Mouse (Mus musculus) heart, embryonic 10.5 days (tissue): Measurements from ENCODE around the gene Lrrfip1. TPM values are rescaled to one million over a fixed set of nuclear protein-coding genes. Genes with fewer than 3 reads are reported as not detected.

ENCODE experiments used
- DNase-seq: peaks from one replicate; pipeline ENCODE4 v3.0.0-alpha.2; 2017; ENCODE audit warnings: low spot score
- H3K27ac ChIP-seq: fragments of 300-500 bp; sonication (generic); 2 replicates; pipeline ENCODE4 v1.5.1; 2016; ENCODE audit warnings: mild to moderate bottlenecking
- H3K27me3 ChIP-seq: fragments of 300-500 bp; sonication (generic); 2 replicates; pipeline ENCODE4 v1.6.1; 2016; ENCODE audit warnings: mild to moderate bottlenecking; ENCODE audit not compliant: poor library complexity, insufficient read depth, severe bottlenecking
- H3K36me3 ChIP-seq: fragments of 300-500 bp; sonication (generic); 2 replicates; pipeline ENCODE4 v1.6.1; 2016; ENCODE audit warnings: mild to moderate bottlenecking, moderate library complexity
- H3K4me1 ChIP-seq: fragments of 300-500 bp; sonication (generic); 2 replicates; pipeline ENCODE4 v1.6.1; 2016; ENCODE audit warnings: mild to moderate bottlenecking
- H3K4me3 ChIP-seq: fragments of 300-500 bp; sonication (generic); 2 replicates; pipeline ENCODE4 v1.5.1; 2016; ENCODE audit warnings: mild to moderate bottlenecking, moderate library complexity
- H3K9me3 ChIP-seq: fragments of 300-500 bp; sonication (generic); 2 replicates; pipeline ENCODE4 v1.6.1; 2016; ENCODE audit warnings: mild to moderate bottlenecking, moderate library complexity
- WGBS: fragments of 180-500 bp; shearing (Covaris S2); methylation state at CpG from one replicate; pipeline ENCODE4 v1.1.7; 2016; 5-methylcytosine and 5-hydroxymethylcytosine counted together
- polyA plus RNA-seq: library from polyadenylated mRNA; unstranded; fragments of >200 nt; fragmentation: Nextera tagmentation; extraction: Ambion mirVana; gene quantifications from 2 replicates; pipeline ENCODE4 v1.2.1, GENCODE M21; 2016

Lrrfip1 gene
- polyA plus RNA-seq, 1 experiment from 2014 or later: 91.6 TPM

DNA sequence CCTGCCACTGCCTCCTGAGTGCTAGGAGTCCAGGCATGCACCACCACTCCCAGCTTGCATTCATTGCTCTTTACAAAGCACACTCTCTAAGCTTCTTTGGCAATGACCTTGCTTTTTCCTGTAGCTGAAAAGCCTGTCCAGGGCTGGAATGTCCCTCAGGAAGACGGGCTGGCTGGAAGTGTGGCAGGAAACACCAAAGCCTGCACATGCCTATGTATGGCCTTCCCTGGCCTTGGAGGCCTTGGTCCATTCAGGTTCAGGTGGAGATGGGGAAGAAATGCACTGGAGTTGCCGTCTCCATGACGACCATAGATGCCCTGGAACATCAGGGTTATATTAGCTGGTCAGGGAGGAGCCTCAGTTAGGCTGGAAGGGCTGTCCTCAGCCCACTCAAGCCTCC, 15.3 kb downstream of the Lrrfip1 start:
- Histone ChIP-seq H3K27ac (peak overlapping the region; percentile 84), H3K9me3 (no peaks in the 10 kb centered on the region), H3K36me3 (peaks cover 2% of the 10 kb centered on the region; the same call in 1 of the 2 replicates), H3K4me3 (no peak overlapping the region), H3K4me1 (peaks cover 90% of the 10 kb centered on the region), H3K27me3 (no peaks in the 10 kb centered on the region)
- 58% methylated on average over 3 of the region's 3 CpGs for WGBS
- DNase-seq: no peak

DNA sequence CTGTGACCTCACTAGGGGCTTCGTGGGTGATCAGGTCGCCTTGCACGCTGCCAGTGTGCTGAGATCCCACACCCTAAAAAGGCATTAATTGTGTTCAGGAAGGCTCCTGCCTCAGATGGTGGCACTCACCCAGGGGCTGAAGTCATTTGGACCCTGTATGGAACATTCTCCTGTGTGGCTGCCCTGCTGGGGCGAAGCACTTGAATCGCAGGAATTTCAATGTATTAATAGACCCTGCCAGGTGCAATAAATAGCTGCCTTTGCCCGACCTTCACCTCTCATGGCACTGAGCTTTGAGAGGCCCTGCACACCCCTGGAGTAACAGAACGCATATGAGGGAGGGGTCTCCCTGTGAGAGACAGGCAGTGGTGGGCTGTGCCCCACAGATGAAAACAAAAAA, 17.0 kb downstream of the Lrrfip1 start:
- WGBS: 57% methylated on average over 7 of the region's 7 CpGs
- peak; percentile 86 for DNase-seq
- H3K4me3 ChIP-seq: peak overlapping the region; percentile 3; the same call in 1 of the 2 replicates
- H3K36me3 ChIP-seq: peaks cover 15% of the 10 kb centered on the region
- no peaks in the 10 kb centered on the region for H3K27me3 ChIP-seq
- H3K4me1 ChIP-seq: peaks cover 76% of the 10 kb centered on the region
- H3K9me3 ChIP-seq: no peaks in the 10 kb centered on the region
- peak overlapping the region; percentile 84 for H3K27ac ChIP-seq

DNA sequence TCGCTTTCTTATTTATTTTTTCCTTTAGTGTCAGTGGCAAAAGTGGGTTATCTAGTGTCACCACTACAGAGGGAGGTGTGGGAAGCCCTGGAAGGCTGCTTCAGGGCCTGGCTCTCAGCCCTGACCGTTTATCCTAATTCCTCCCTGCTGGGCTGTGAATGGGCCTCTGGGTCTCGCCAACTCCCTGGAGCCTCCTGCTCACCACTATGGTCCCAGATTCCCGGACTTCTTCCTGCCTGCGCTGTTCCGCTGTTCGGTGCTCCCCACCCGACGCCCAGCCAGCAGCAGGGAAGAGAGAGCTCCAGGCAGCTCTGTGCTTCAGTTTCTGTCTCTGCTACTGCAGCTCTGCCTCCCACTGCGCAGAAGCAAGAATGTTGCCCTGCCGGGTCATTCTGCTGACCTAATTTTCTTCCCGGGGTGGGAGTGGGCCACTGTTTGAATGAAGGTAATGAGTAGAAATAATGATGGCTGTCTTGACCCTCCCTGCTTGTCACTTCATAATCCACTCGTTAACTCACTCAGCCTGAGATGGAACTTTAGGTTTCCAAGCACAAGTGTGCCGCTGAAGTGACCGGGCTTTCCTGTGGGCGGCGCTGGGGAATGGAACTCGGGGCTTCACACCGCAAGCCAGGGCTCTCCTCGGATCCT, 18.7 kb downstream of the Lrrfip1 start:
- peaks cover 23% of the 10 kb centered on the region for H3K36me3 ChIP-seq
- H3K4me3 ChIP-seq: peak overlapping the region; percentile 31
- no peaks in the 10 kb centered on the region for H3K9me3 ChIP-seq
- peak overlapping the region; percentile 84 for H3K27ac ChIP-seq
- H3K4me1 ChIP-seq: peaks cover 65% of the 10 kb centered on the region
- peak; percentile 84 for DNase-seq
- 5% methylated on average over 20 of the region's 20 CpGs for WGBS
- H3K27me3 ChIP-seq: no peaks in the 10 kb centered on the region

DNA sequence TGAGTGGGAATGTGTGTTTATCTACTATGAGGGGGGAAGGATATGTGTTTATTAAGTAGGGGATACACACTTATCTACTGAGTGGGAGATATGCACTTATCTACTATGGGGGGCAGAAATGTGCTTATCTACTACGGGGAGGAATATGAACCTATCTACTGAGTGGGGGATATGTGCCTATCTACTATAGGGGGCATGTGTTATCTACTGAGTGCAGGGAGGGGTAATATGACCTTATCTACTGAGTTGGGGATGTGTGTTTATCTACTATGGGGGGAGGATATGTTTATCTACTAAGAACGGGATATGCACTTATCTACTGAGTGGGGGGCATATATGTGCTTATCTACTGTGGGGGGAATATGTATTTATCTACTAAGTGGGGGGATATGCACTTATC, 20.8 kb downstream of the Lrrfip1 start:
- Histone ChIP-seq H3K4me1 (peaks cover 65% of the 10 kb centered on the region), H3K9me3 (no peaks in the 10 kb centered on the region), H3K27ac (peak overlapping the region; percentile 39; the same call in 1 of the 2 replicates), H3K36me3 (peaks cover 23% of the 10 kb centered on the region), H3K27me3 (no peaks in the 10 kb centered on the region), H3K4me3 (no peak overlapping the region)
- no peak for DNase-seq
- WGBS: 58% methylated on average over 2 of the region's 2 CpGs

DNA sequence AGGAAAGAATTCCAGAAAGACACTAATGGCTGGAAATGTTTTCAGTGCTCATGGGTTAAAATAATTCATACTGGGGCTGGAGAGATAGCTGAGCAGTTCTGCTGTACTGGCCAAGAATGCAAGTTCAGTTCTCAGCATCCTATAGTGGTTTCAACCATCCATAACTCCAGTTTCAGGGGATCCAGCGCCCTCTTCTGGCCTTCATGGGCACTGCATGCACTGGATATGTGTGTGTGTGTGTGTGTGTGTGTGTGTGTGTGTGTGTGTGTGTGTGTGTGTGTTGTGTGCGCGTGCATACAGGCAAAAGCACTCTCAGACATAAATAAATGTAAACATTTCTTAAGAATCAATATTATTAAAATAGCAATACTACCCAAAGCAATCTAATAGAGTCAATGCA, 22.8 kb downstream of the Lrrfip1 start:
- no peaks in the 10 kb centered on the region for H3K9me3 ChIP-seq
- H3K27ac ChIP-seq: no peak overlapping the region
- 64% methylated on average over 3 of the region's 3 CpGs for WGBS
- DNase-seq: no peak
- H3K4me1 ChIP-seq: peaks cover 59% of the 10 kb centered on the region
- no peaks in the 10 kb centered on the region for H3K27me3 ChIP-seq
- H3K36me3 ChIP-seq: peaks cover 36% of the 10 kb centered on the region
- no peak overlapping the region for H3K4me3 ChIP-seq

DNA sequence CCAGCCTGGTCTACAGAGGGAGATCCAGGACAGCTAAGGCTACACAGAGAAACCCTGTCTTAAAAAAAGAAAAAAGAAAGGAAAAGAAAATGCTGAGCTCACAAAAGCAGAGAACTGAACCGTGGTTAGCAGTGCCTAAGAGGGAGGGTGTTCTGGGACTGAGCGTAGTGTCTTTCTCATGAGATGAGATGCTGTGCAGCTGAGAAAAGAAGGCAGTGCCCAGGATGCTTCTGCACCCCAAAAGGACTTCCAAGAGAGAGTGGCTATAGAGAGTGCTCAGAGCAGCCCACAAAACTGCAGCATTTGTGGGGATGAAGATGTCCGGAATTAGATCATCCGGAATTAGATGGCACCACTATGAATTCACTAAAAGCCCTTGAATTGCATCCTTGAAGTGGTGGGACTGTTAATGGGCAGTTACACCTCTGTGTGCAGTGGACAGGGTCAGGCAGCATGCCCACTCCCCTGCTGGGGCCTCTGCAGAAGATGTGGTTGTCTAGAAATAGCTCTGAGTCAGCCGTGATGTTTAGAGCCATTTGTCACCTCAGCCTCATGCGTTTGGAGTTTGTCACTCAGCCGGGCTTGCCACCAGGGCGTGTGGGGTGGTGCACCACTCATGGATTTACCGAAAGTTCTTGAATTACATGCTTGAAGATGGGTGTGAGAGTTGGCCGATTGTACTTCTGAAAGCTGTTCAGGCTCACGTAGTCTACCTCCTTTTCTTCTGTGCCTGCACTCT, 23.8 kb downstream of the Lrrfip1 start:
- WGBS: 47% methylated on average over 11 of the region's 11 CpGs
- DNase-seq: peak; percentile 89
- peak overlapping the region; percentile 85 for H3K27ac ChIP-seq
- peaks cover 48% of the 10 kb centered on the region for H3K4me1 ChIP-seq
- no peaks in the 10 kb centered on the region for H3K27me3 ChIP-seq
- H3K4me3 ChIP-seq: no peak overlapping the region
- peaks cover 37% of the 10 kb centered on the region for H3K36me3 ChIP-seq
- H3K9me3 ChIP-seq: no peaks in the 10 kb centered on the region

DNA sequence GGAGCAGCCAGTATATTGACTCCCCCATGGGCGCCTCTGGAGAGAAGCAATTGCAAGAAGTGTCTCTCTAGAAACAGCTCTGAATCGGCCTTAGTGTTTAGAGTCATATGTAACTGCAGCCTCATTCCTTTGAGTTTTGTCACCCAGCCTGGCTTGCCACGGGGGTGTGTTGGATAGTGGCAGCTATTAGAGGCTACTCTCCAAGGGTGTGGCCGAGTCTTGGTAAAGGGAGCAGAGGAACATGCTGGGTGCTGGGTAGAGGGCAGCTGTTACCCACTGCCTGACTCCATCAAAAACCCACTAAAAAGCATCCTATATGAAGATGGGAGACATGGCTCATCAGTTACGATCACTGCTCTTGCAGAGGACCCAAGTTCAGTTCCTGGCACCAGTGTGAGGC, 24.7 kb downstream of the Lrrfip1 start:
- no peaks in the 10 kb centered on the region for H3K9me3 ChIP-seq
- peaks cover 42% of the 10 kb centered on the region for H3K4me1 ChIP-seq
- no peaks in the 10 kb centered on the region for H3K27me3 ChIP-seq
- peak overlapping the region; percentile 85 for H3K27ac ChIP-seq
- H3K4me3 ChIP-seq: no peak overlapping the region
- DNase-seq: no peak
- 68% methylated on average over 5 of the region's 5 CpGs for WGBS
- peaks cover 37% of the 10 kb centered on the region for H3K36me3 ChIP-seq

DNA sequence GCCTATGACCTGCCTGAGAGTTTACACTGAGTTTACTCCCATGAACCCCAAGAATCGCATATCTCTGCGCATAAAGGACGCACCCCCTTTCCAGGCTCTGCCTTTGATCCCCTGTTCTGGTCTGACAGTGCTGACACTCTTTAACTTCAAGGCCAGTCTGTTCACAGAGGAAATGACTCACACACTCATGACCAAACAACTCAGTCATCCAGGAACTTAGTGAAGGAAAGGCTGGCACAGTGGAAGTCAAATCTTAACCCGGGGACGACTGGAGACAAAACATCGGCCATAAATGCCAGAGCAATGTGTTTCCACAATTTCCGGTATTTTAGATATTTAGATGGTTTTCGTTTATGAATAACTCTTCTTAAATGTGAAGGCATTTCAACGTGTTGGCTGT, 25.4 kb downstream of the Lrrfip1 start:
- Histone ChIP-seq H3K4me3 (no peak overlapping the region), H3K4me1 (peaks cover 42% of the 10 kb centered on the region), H3K27ac (peak overlapping the region; percentile 85), H3K36me3 (peaks cover 37% of the 10 kb centered on the region), H3K27me3 (no peaks in the 10 kb centered on the region), H3K9me3 (no peaks in the 10 kb centered on the region)
- DNase-seq: no peak
- WGBS: 63% methylated on average over 9 of the region's 9 CpGs

DNA sequence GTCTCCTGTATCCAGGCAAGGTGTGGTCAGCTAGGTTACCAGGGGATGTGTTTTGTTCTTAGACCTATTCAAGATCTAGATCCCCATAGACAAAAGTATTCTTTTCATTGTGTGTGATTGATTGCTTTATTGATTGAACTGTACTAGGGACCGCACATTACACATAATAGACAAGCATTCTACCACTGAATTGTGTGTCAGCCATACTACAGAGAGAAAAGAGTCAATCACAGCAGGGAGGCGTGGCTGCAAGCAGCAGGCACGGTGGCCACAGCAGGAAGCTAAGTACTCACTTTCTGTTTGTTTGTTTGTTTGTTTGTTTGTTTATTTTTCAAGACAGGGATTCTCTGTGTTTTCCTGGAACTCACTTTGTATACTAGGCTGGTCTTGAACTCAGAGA, 25.9 kb downstream of the Lrrfip1 start:
- DNase-seq: no peak
- H3K27me3 ChIP-seq: no peaks in the 10 kb centered on the region
- WGBS: 76% methylated on average over 3 of the region's 3 CpGs
- no peak overlapping the region for H3K4me3 ChIP-seq
- H3K27ac ChIP-seq: peak overlapping the region; percentile 85; the same call in 1 of the 2 replicates
- H3K36me3 ChIP-seq: peaks cover 32% of the 10 kb centered on the region
- peaks cover 39% of the 10 kb centered on the region for H3K4me1 ChIP-seq
- no peaks in the 10 kb centered on the region for H3K9me3 ChIP-seq

DNA sequence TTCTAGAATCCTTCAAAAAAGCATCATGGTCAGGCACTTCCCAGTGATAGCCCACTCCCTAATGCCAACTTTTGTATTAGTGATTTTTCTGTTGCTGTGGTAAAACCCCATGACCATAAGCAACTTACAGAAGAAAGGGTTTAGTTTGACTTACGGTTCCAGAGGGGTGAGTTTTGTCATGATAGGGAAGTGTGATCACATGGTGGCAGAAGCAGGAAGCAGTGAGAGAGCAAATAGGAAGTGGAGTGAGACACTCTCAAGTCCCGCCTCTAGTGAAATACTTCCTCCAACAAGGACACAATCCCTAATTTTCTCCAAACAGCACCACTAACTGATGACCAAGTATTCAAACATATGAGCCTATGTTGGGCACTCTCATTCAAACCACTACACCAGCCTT, 28.4 kb downstream of the Lrrfip1 start:
- DNase-seq: no peak
- Histone ChIP-seq H3K27me3 (no peaks in the 10 kb centered on the region), H3K4me1 (peaks cover 51% of the 10 kb centered on the region), H3K9me3 (no peaks in the 10 kb centered on the region), H3K27ac (no peak overlapping the region), H3K4me3 (no peak overlapping the region), H3K36me3 (peaks cover 16% of the 10 kb centered on the region)
- 87% methylated on average over 2 of the region's 2 CpGs for WGBS

DNA sequence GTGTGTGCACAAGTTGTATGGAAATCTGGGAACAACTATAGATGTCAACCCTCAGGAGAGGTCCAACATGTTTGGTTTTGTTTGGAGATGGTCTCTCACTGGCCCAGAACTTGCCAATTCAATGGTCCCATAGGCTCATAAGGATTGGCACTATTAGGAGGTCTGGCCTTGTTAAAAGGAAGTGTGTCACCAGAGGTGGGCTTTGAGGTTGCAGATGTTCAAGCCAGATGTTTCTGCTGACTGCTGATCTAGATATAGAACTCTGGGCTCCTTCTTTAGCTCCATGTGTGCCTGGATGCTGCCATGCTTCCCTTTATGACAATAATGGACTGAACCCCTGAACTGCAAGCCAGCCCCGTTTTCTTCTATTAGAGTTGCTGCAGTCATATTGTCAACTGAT, 31.8 kb downstream of the Lrrfip1 start:
- no peak for DNase-seq
- H3K9me3 ChIP-seq: no peaks in the 10 kb centered on the region
- no peaks in the 10 kb centered on the region for H3K27me3 ChIP-seq
- H3K36me3 ChIP-seq: peaks cover 10% of the 10 kb centered on the region
- H3K4me1 ChIP-seq: peaks cover 45% of the 10 kb centered on the region
- 79% methylated on average over 1 of the region's 1 CpGs for WGBS
- peak overlapping the region; percentile 87; the same call in 1 of the 2 replicates for H3K27ac ChIP-seq
- H3K4me3 ChIP-seq: no peak overlapping the region

DNA sequence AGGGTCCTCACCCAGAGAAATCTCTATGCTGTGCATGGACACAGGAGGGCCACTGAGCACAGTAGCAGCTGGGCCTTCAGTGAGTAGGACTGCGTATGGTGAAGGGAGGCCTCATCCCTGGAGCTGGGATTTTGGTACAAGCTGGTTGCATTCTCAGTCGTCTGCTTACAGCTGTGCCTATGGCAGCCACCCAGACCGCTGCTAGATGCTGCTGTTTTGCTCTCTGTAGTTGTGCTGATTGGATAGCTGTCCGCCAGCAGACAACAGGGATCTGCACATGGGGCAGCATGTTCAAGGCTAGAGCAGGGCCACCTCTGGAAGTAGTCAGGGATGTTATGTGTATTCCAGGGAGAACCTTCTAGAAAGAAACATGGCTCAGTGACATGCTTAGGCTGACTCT, 33.0 kb downstream of the Lrrfip1 start:
- Histone ChIP-seq H3K4me1 (peaks cover 49% of the 10 kb centered on the region), H3K27ac (peak overlapping the region; percentile 87), H3K27me3 (no peaks in the 10 kb centered on the region), H3K9me3 (no peaks in the 10 kb centered on the region), H3K36me3 (no peaks in the 10 kb centered on the region; the same call in 1 of the 2 replicates), H3K4me3 (no peak overlapping the region)
- 72% methylated on average over 4 of the region's 4 CpGs for WGBS
- DNase-seq: no peak

DNA sequence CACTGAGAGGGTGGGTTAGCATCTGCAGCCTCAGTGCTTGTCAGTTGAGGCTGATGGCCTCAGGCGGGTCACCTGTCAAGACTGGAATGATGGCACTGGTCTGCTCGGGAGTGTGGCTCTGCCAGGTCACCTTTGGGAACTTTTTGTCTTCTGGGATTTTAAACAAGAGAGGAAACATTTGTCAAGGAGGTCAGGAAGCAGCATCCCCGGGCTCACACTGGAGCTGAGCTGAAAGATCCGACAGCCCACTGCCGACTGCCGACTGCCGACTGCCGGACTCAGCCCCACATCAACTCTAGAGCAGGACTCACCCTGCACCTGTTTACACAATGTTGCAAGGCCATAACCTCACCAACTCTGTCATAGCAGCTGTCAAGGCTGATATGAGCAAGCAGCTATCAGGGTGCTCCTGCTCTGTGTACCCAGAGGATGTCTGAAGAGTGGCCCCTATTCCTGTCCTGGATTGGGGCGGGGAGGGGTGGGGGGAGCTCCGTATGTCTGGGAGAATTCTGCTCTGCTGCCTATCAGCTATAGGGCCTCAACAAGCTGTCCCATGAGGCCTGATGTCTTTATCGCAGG, 33.9 kb downstream of the Lrrfip1 start:
- Histone ChIP-seq H3K36me3 (no peaks in the 10 kb centered on the region; the same call in 1 of the 2 replicates), H3K4me1 (peaks cover 55% of the 10 kb centered on the region), H3K4me3 (0 out of 2 replicates have a peak overlapping the region, but pooled peaks have one; percentile 25), H3K27me3 (no peaks in the 10 kb centered on the region), H3K27ac (peak overlapping the region; percentile 87), H3K9me3 (no peaks in the 10 kb centered on the region)
- DNase-seq: peak; percentile 86
- 22% methylated on average over 11 of the region's 11 CpGs for WGBS
